Mouse (Mus musculus): ENCODE data around the gene Gm20594. TPM values are rescaled to one million over a fixed set of nuclear protein-coding genes. Genes with fewer than 3 reads are reported as not detected.

The Gm20594 gene
- not detected in 2 replicates for polyA plus RNA-seq (2015; fragmentation: Nextera tagmentation; extraction: Ambion mirVana)

DNA sequence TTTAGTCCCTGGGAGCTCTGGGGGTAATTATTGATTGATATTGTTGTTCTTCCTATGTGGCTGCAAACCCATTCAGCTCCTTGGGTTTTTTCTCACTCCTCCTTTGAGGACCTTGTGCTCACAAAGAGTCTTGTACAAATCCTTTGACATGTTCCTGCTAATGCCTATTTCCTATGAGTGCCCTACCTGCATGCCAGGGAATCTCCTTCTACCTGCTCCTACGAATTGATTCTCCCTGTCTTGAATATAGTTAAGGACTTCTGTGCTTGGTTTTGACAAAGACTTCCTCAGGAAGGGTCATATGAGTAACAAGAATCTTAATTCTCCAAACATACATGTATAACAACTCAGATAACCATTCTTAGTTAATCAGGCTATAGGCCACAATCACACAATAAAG lies at the start of gene Gm20594:
Gm20594 (plus strand) TSS at position 301 of the 400 bp plus-strand sequence.
- H3K4me3 ChIP-seq = no peak within 1 kb of the TSS
- no peak for ATAC-seq (ENCODE audit: low FRiP score, low read depth)
- WGBS = 70% methylated on average over 1 of the region's 1 CpGs

DNA sequence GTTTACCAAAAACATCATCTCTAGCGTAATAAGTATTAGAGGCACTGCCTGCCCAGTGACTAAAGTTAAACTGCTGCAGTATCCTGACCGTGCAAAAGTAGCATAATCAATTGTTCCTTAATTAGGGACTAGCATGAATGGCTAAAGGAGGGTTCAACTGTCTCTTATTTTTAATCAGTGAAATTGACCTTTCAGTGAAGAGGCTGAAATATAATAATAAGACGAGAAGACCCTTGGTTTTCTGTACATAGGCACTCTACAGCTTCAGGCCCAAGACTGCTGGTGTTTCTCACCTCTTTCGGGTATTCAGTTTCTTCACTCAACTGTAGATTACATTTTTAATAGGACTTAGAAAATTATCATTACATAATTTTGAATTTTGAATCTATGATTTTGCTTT lies 398 bp downstream of the Gm20594 start:
- Histone ChIP-seq H3K9ac (no peak overlapping the region), H3K27ac (replicated peaks) (no peak overlapping the region), H3K27me3 (no peaks in the 10 kb centered on the region), H3K4me3 (no peak overlapping the region), H3K36me3 (no peaks in the 10 kb centered on the region), H3K4me1 (replicated peaks) (no peaks in the 10 kb centered on the region), H3K4me2 (no peak overlapping the region), H3K9me3 (no peaks in the 10 kb centered on the region)
- WGBS = 86% methylated on average over 4 of the region's 4 CpGs
- ATAC-seq (ENCODE audit: low FRiP score, low read depth) = 0 out of 2 replicates have a peak, but pooled peaks have one; percentile 71

More for the DNA sequence above, at the start of gene Gm20594:
- Histone ChIP-seq H3K9me3 (no peaks in the 10 kb centered on the region), H3K4me2 (no peak within 1 kb of the TSS), H3K9ac (no peak within 1 kb of the TSS), H3K36me3 (no peaks in the 10 kb centered on the region), H3K4me1 (replicated peaks) (no peaks in the 10 kb centered on the region), H3K27ac (replicated peaks) (no peak within 1 kb of the TSS), H3K27me3 (no peaks in the 10 kb centered on the region)

DNA sequence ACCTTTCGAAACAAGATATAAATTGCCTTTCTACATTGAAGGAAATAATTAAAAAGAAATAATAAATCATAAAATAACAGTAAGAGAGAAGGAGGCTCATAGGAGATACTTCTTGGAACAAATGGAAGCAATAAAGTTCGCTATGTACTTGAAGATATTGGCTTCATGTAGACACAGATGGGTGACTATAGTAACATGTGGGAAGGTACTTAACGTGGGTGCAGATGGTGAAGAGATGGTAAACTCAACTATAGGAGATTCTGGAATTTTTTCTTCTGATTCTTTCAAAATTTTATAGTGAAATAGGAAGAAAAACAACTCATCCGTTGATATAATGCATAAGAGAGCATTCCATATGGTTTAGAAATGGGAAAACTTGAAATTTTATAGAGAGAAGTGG lies 16.1 kb downstream of the Gm20594 start:
- Histone ChIP-seq H3K4me3 (no peak overlapping the region), H3K27ac (replicated peaks) (no peak overlapping the region), H3K4me1 (replicated peaks) (no peaks in the 10 kb centered on the region), H3K36me3 (no peaks in the 10 kb centered on the region), H3K9me3 (no peaks in the 10 kb centered on the region), H3K4me2 (no peak overlapping the region), H3K9ac (no peak overlapping the region), H3K27me3 (no peaks in the 10 kb centered on the region)
- no peak for ATAC-seq (ENCODE audit: low FRiP score, low read depth)
- 87% methylated on average over 4 of the region's 4 CpGs for WGBS

DNA sequence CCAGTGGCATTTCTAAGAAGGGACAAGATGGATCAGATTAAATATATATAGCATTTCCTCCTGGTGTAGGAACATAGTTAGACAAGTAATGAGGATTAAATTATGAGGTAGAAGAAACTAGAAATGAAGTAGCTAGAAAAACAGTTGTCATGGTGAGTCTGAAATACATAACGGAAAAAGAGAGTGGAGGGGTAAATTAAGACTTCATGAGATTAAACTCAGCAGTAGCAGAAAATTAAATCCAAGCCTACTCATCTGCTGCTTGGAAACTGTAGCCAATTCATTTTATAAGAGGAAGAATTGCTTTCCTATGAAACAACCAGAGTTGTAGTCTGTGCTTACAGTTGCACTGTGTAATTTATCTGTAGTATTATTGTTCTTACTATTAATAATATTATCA lies 29.1 kb downstream of the Gm20594 start:
- H3K36me3 ChIP-seq = no peaks in the 10 kb centered on the region
- H3K4me2 ChIP-seq = no peak overlapping the region
- ATAC-seq (ENCODE audit: low FRiP score, low read depth) = no peak
- H3K4me1 ChIP-seq (replicated peaks) = no peaks in the 10 kb centered on the region
- H3K4me3 ChIP-seq = no peak overlapping the region
- WGBS = 78% methylated on average over 1 of the region's 1 CpGs
- no peaks in the 10 kb centered on the region for H3K9me3 ChIP-seq
- no peak overlapping the region for H3K27ac ChIP-seq (replicated peaks)
- H3K27me3 ChIP-seq = no peaks in the 10 kb centered on the region
- no peak overlapping the region for H3K9ac ChIP-seq

Other genes starting within 250 kb of the Gm20594 start
- gene Lrrtm4, start 201.0 kb downstream of the Gm20594 start, polyA plus RNA-seq (2015; fragmentation: Nextera tagmentation; extraction: Ambion mirVana) = 15.8 and 15.9 TPM in 2 replicates